Mouse (Mus musculus) left cerebral cortex, adult 2 months (tissue): ENCODE results near the gene Gm10337. TPM values are rescaled to one million over a fixed set of nuclear protein-coding genes. Genes with fewer than 3 reads are reported as not detected.

Source experiments
- DNase-seq, 2 experiments: peaks; one replicate each; pipeline ENCODE4 v3.0.0; 2021 to 2022; ENCODE audit warnings: low spot score in 2 of 2, mixed read lengths in 1 of 2; ENCODE audit errors: extremely low spot score in 1 of 2
- H3K27ac ChIP-seq: fragments of 200-600 bp; 2 replicates; pipeline ENCODE4 v1.8.1; 2022
- H3K4me3 ChIP-seq: fragments of 200-600 bp; 2 replicates; pipeline ENCODE4 v1.8.1; 2022
- CTCF ChIP-seq: fragments of 200-600 bp; IDR thresholded peaks from 2 replicates; pipeline ENCODE4 v1.8.1; 2022; ENCODE audit warnings: antibody characterized with exemption, mild to moderate bottlenecking, moderate library complexity
- intact Hi-C: fragments of 180-260 bp; cut with DNase I; formaldehyde crosslinking; loops from one replicate; pipeline ENCODE4 v1.15.1; 2025
- long read RNA-seq, 2 experiments: library from polyadenylated mRNA; stranded (forward); transcript quantifications; one replicate each; pipeline ENCODE4 v2.0.0; 2021; ENCODE audit warnings: borderline mapping rate in 2 of 2
- total RNA-seq, 2 experiments: library from RNA; stranded (reverse); gene quantifications; 2 replicates each; pipeline ENCODE4 v1.2.3; 2021

Gene Gm10337
- total RNA-seq = not detected
- long read RNA-seq, experiment 1 = 0 reads
- long read RNA-seq, experiment 2, partial matches to known transcripts = 0 of 1 reads
- long read RNA-seq, experiment 2, other reads (novel, unspliced or antisense) = 0 of 1 reads

GRCm38 (mm10) chr15:102503447-102503846, at the start of gene Gm10337:
TSS of gene Gm10337 (plus strand) at chr15:102503722.
- TF ChIP-seq CTCF = no peak
- intact Hi-C loops = no loop called here
- DNase-seq = peak in 1 of 2 experiments; percentile 6
- no peak within 1 kb of the TSS for H3K27ac ChIP-seq
- H3K4me3 ChIP-seq = no peak within 1 kb of the TSS

GRCm38 (mm10) chr15:102455993-102456392, 47.5 kb upstream of the Gm10337 start:
- TF ChIP-seq CTCF = peak; percentile 41
- DNase-seq = no peak
- H3K4me3 ChIP-seq = no peak overlapping the region
- intact Hi-C loops = no loop called here
- H3K27ac ChIP-seq = no peak overlapping the region

- intact Hi-C loops = no loop called here
- no peak for DNase-seq
- TF ChIP-seq CTCF = no peak
- peak overlapping the region; percentile 55 for H3K4me3 ChIP-seq
- peak overlapping the region; percentile 82 for H3K27ac ChIP-seq
Measured at GRCm38 (mm10) chr15:102458050-102458736, 45.3 kb upstream of the Gm10337 start.

- peak; percentile 72 for TF ChIP-seq CTCF
- intact Hi-C loops = no loop called here
- Histone ChIP-seq H3K4me3 (peak within 1 kb of the TSS; percentile 55), H3K27ac (peak within 1 kb of the TSS; percentile 82)
- peak; percentile 87 to 90 for DNase-seq
Measured at GRCm38 (mm10) chr15:102458904-102459317, 44.6 kb upstream of the Gm10337 start, which contains the start of gene Prr13. TSS of gene Prr13 (plus strand) at chr15:102459028.

- H3K4me3 ChIP-seq = peak overlapping the region; percentile 55
- H3K27ac ChIP-seq = peak overlapping the region; percentile 82
- TF ChIP-seq CTCF = no peak
- intact Hi-C loops = no loop called here
- DNase-seq = no peak
Measured at GRCm38 (mm10) chr15:102459381-102459780, 44.1 kb upstream of the Gm10337 start.

GRCm38 (mm10) chr15:102459847-102460246, 43.7 kb upstream of the Gm10337 start:
- no peak for DNase-seq
- Histone ChIP-seq H3K4me3 (no peak overlapping the region), H3K27ac (no peak overlapping the region)
- TF ChIP-seq CTCF = no peak
- intact Hi-C loops = no loop called here

- no peak for DNase-seq
- no peak overlapping the region for H3K27ac ChIP-seq
- H3K4me3 ChIP-seq = no peak overlapping the region
- intact Hi-C loops = no loop called here
- TF ChIP-seq CTCF = no peak
Measured at GRCm38 (mm10) chr15:102460409-102460808, 43.1 kb upstream of the Gm10337 start.

- TF ChIP-seq CTCF = no peak
- DNase-seq = no peak
- intact Hi-C loops = no loop called here
- H3K4me3 ChIP-seq = no peak overlapping the region
- H3K27ac ChIP-seq = no peak overlapping the region
Measured at GRCm38 (mm10) chr15:102460971-102461370, 42.6 kb upstream of the Gm10337 start.

DNA sequence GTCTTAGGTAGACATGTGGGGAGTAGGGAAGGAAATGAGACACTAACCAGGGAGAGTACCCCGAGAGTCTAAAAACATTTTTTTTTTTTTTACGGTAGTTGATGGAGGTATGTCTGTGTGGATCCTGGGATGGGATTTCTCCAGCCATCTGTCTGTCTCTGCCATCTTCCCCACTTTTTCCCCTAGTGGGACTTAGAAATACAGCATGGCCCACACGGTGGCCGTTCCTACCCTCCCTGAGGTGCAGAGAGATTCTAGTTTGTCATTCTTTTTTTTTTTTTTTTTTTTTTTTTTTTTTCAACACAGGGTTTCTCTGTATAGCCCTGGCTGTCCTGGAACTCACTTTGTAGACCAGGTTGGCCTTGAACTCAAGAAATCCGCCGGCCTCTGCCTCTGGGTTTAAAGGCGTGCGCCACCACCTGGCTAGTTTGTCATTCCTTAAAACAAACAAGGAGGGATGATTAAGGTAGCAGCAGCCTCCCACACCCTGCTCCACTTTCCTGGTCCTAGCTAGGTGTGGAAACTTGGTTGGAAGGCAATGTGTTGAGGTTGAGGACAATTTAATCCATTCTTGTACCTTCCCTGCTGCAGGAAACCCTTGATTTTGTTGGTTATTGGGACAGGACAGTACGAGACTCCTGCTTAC, 42.0 kb upstream of the Gm10337 start:
- no peak for DNase-seq
- no peak for TF ChIP-seq CTCF
- no peak overlapping the region for H3K27ac ChIP-seq
- intact Hi-C loops = no loop called here
- H3K4me3 ChIP-seq = no peak overlapping the region

GRCm38 (mm10) chr15:102463666-102464065, 39.9 kb upstream of the Gm10337 start:
- no peak overlapping the region for H3K4me3 ChIP-seq
- intact Hi-C loops = no loop called here
- DNase-seq = no peak
- TF ChIP-seq CTCF = peak; percentile 39
- no peak overlapping the region for H3K27ac ChIP-seq

- Histone ChIP-seq H3K4me3 (no peak overlapping the region), H3K27ac (no peak overlapping the region)
- no peak for DNase-seq
- intact Hi-C loops = no loop called here
- TF ChIP-seq CTCF = no peak
Measured at GRCm38 (mm10) chr15:102468675-102469370, 34.7 kb upstream of the Gm10337 start.

GRCm38 (mm10) chr15:102470183-102470604, 33.3 kb upstream of the Gm10337 start, which contains the start of gene Pcbp2:
TSS of gene Pcbp2 (plus strand) at chr15:102470539.
- Histone ChIP-seq H3K4me3 (peak within 1 kb of the TSS; percentile 59), H3K27ac (peak within 1 kb of the TSS; percentile 95)
- TF ChIP-seq CTCF = peak; percentile 98
- DNase-seq = peak; percentile 95 to 97
- intact Hi-C loops = loop anchor here (1.0 kb wide), 2 partner anchors 47 to 65 kb away; partner anchors contain the start of gene Map3k12
